9 mouse cellular contexts compared by ENCODE assay signal in the genomic region with DNA sequence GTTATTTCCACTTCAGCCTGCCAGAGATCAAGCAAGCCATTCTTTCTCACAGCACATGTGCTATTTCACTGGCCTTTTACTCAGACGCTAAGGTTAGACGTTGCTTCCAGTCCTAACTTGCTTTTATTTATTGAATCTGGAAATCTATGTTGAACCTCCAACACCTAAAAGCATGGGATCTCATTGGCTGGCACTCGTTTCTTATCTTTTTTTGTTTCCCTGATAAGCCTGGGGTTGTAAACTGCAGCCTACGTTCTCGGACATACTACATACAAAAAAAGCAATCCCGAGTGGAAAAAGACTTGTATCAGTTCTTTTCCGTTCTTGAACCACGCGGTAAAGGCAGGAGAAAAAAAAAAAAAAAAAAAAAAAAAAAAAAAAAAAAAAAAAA. TPM values are rescaled to one million over a fixed set of nuclear protein-coding genes. Genes with fewer than 3 reads are reported as not detected.
A peak's percentile ranks its signal among the peaks of the same experiment; 100 is the strongest.
DNase-seq lines count a peak whose midpoint lies in the region; ATAC-seq and TF ChIP-seq lines count a peak whose summit lies in the region.
"Had no signal": no experiment of that assay in that cellular context is flagged by ENCODE, and none has a peak within 500 bp of the region (broad histone marks: within the 10 kb centered on the region; RNA-seq: fewer than 3 reads in every experiment).

No protein-coding gene starts in this region.

- WGBS in heart, adult 2 months, result 2% methylated on average over 9 of the region's 9 CpGs

- ATAC-seq in megakaryocyte-erythroid progenitor cell, adult 5-6 weeks (replicated peaks; ENCODE audit: low FRiP score, low TSS enrichment, poor library complexity, severe bottlenecking), result peak; percentile 29; the same call in 1 of the 2 replicates

- intact Hi-C loops in heart, adult 2 months (cut with DNase I), result loop anchor here (5.0 kb wide), 1 partner anchor 49 kb away; no protein-coding TSS in a partner anchor
- intact Hi-C loops in heart, postnatal 36 days (cut with DNase I), result no loop called here

- no peak for TF ChIP-seq POLR2A in heart, adult 2 months (IDR thresholded peaks at IDR 0.05; ENCODE audit: insufficient read depth, low read depth, low read length)

- H3K4me1 ChIP-seq in heart, adult 2 months (ENCODE audit: control insufficient read depth, insufficient read depth, low read length), result no peaks in the 10 kb centered on the region; the same call in 1 of the 2 replicates

- H3K27me3 ChIP-seq in heart, adult 2 months (ENCODE audit: control insufficient read depth, insufficient read depth, low read length), result no peaks in the 10 kb centered on the region

- no peak overlapping the region for H3K27ac ChIP-seq in heart, adult 2 months

- H3K36me3 ChIP-seq in heart, adult 2 months (ENCODE audit: control insufficient read depth, insufficient read depth, low read length), result peaks cover 2% of the 10 kb centered on the region; the same call in 1 of the 2 replicates

- no peak for TF ChIP-seq EP300 in heart, adult 2 months (IDR thresholded peaks at IDR 0.05; ENCODE audit: insufficient read depth, low read depth, low read length)

- no peak overlapping the region for H3K9ac ChIP-seq in heart, adult 2 months (ENCODE audit: low read depth, low read length)

- peaks cover 3% of the 10 kb centered on the region; the same call in 1 of the 2 replicates for H3K79me2 ChIP-seq in heart, adult 2 months (replicated peaks; ENCODE audit: control insufficient read depth, insufficient read depth, low read length)

- peak overlapping the region; percentile 62 for H3K4me3 ChIP-seq in heart, adult 2 months

- DNase-seq in heart, adult 2 months, result no peak
- DNase-seq in heart, postnatal 36 days, result no peak
- peak; percentile 25 for DNase-seq in Muller cell, postnatal 12 days (ENCODE audit: inconsistent ontology term)
- DNase-seq in forelimb bud, embryonic 11.5 days (ENCODE audit: low read depth, low spot score), result peak; percentile 20
- no peak for DNase-seq in B cell, adult 2 months
- DNase-seq in cerebellum, postnatal 10 days, result no peak
- DNase-seq in urinary bladder, adult 2 months (ENCODE audit: low spot score), result no peak

- no peak for TF ChIP-seq CTCF in heart, adult 2 months (IDR thresholded peaks at IDR 0.05)

RNA-seq across cellular contexts. Expression of a gene that starts 1.0 kb away (rescaled TPM):
- total RNA-seq in heart, adult 2 months (2021), result 1 to 10 TPM; 4.7 to 5.1 TPM
- 1.8 and 2.2 TPM in 2 replicates for polyA plus RNA-seq in heart, adult 2 months (2012; rRNA removed)
- total RNA-seq in heart, postnatal 36 days (2021), result 1 to 10 TPM; 4.4 to 5.0 TPM
- 11.0 and 15.8 TPM in 2 replicates for total RNA-seq in megakaryocyte-erythroid progenitor cell, adult 5-6 weeks (2014; fragmentation: Nextera tagmentation)
- 30.2 and 32.2 TPM in 2 replicates for total RNA-seq in megakaryocyte-erythroid progenitor cell, adult 5-6 weeks (2017)
- polyA plus RNA-seq in urinary bladder, adult 2 months (2012; rRNA removed), result 5.8 and 5.9 TPM in 2 replicates

RNA-seq across cellular contexts. Expression of a gene that starts 53.7 kb away (rescaled TPM):
- under 1 TPM; 0.16 to 0.18 TPM for total RNA-seq in heart, adult 2 months (2021)
- polyA plus RNA-seq in heart, adult 2 months (2012; rRNA removed), result 0.02 TPM in 1 of 2 replicates, not detected in the other
- total RNA-seq in heart, postnatal 36 days (2021), result under 1 TPM; 0.06 to 0.08 TPM
- 0.52 TPM in 1 of 2 replicates, not detected in the other for total RNA-seq in megakaryocyte-erythroid progenitor cell, adult 5-6 weeks (2014; fragmentation: Nextera tagmentation)
- 0.19 and 0.34 TPM in 2 replicates for total RNA-seq in megakaryocyte-erythroid progenitor cell, adult 5-6 weeks (2017)
- 0.01 and 0.08 TPM in 2 replicates for polyA plus RNA-seq in urinary bladder, adult 2 months (2012; rRNA removed)
- total RNA-seq: hematopoietic stem cell, adult 5-6 weeks had no signal

Comparison
In these comparisons a context has a peak if more than half of its experiments do, and no peak if none do; other contexts are left out.
1. DNase-seq: peak in Muller cell, postnatal 12 days (single experiment) and forelimb bud, embryonic 11.5 days (single experiment); none in heart, adult 2 months (0 of 2), heart, postnatal 36 days (0 of 2), B cell, adult 2 months (0 of 2), cerebellum, postnatal 10 days (0 of 2) and urinary bladder, adult 2 months (single experiment).